ENCODE assay signal across 18 mouse cellular contexts in the genomic region with DNA sequence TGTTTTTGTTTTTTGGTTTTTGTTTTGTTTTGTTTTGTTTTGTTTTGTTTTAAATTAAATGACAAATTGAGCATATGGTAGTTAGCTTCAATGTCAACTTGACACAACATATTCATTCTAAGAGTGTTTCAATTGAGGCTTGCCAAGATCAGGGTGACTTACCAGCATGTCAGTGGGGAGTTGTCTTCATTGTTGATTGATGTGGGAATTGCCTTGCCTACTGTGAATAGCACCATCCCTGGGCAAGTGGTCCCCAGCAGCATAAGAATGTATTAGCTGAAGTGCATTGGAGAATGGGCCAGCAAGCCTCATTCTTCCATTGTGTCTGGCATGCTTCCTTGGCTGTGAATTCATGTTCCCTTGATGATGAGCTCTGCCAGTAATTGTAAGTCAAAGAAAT.
DNase-seq lines count a peak whose midpoint lies in the region; ATAC-seq and TF ChIP-seq lines count a peak whose summit lies in the region.
"Had no signal": no experiment of that assay in that cellular context is flagged by ENCODE, and none has a peak within 500 bp of the region (broad histone marks: within the 10 kb centered on the region; RNA-seq: fewer than 3 reads in every experiment).

No protein-coding gene starts in this region.

- TF ChIP-seq POLR2A in brain, embryonic 14.5 days (IDR thresholded peaks at IDR 0.05; ENCODE audit: borderline replicate concordance, extremely low read depth, insufficient read depth, insufficient read length, poor library complexity, severe bottlenecking): no peak

- no peak for TF ChIP-seq CTCF in forebrain, postnatal 0 days (IDR thresholded peaks at IDR 0.05; ENCODE audit: low read depth)
- no peak for TF ChIP-seq CTCF in brain, embryonic 14.5 days (IDR thresholded peaks at IDR 0.05; ENCODE audit: borderline replicate concordance, extremely low read depth, insufficient read depth, insufficient read length)

- no peaks in the 10 kb centered on the region for H3K4me1 ChIP-seq in forebrain, postnatal 0 days (ENCODE audit: insufficient read depth)
- H3K4me1 ChIP-seq in forebrain, embryonic 11.5 days (replicated peaks; ENCODE audit: control insufficient read depth, insufficient read depth, low read length): no peaks in the 10 kb centered on the region
- H3K4me1 ChIP-seq: embryonic facial prominence, embryonic 10.5 days; heart, embryonic 10.5 days had no signal

- H3K4me2 ChIP-seq in forebrain, postnatal 0 days (ENCODE audit: low read depth): no peak overlapping the region
- no peak overlapping the region for H3K4me2 ChIP-seq in forebrain, embryonic 11.5 days (ENCODE audit: low read depth, low read length, severe bottlenecking)

- H3K27me3 ChIP-seq in forebrain, postnatal 0 days (ENCODE audit: insufficient read depth, low read length): no peaks in the 10 kb centered on the region
- no peaks in the 10 kb centered on the region for H3K27me3 ChIP-seq in forebrain, embryonic 11.5 days (ENCODE audit: control insufficient read depth, insufficient read depth, low read length)

- H3K9me3 ChIP-seq in forebrain, postnatal 0 days (ENCODE audit: low read length): no peaks in the 10 kb centered on the region
- H3K9me3 ChIP-seq in forebrain, embryonic 11.5 days (ENCODE audit: control insufficient read depth, low read length): no peaks in the 10 kb centered on the region
- H3K9me3 ChIP-seq: embryonic facial prominence, embryonic 10.5 days; heart, embryonic 10.5 days had no signal

- intact Hi-C loops in left cerebral cortex, postnatal 4 days (cut with DNase I): no loop called here

- no peak overlapping the region for H3K27ac ChIP-seq in forebrain, postnatal 0 days (ENCODE audit: low read depth, low read length)
- no peak overlapping the region for H3K27ac ChIP-seq in forebrain, embryonic 11.5 days (ENCODE audit: low read depth, low read length)
- H3K27ac ChIP-seq: embryonic facial prominence, embryonic 10.5 days; heart, embryonic 10.5 days had no signal

- no peak; the same call in 1 of the 2 replicates for ATAC-seq in forebrain, postnatal 0 days
- ATAC-seq in forebrain, embryonic 11.5 days (replicated peaks; ENCODE audit: low FRiP score): no peak
- ATAC-seq: intestine, embryonic 16.5 days had no signal

- DNase-seq in forebrain, postnatal 0 days: peak; percentile 1
- no peak for DNase-seq in forebrain, embryonic 11.5 days (ENCODE audit: low spot score)
- peak; percentile 6 for DNase-seq in left cerebral cortex, postnatal 4 days
- no peak for DNase-seq in left cerebral cortex, adult 8-10 months (ENCODE audit: low spot score in 2 of 2)
- DNase-seq in Muller cell, postnatal 12 days (ENCODE audit: inconsistent ontology term): peak; percentile 13
- DNase-seq in brain, embryonic 14.5 days (ENCODE audit: low read depth): peak; percentile 49
- no peak for DNase-seq in T-cell, adult 2 months (ENCODE audit: low spot score)
- DNase-seq: adrenal gland, postnatal 10 days; cerebellum, adult 11-12 months; cerebellum, adult 9-10 months; gastrocnemius, postnatal 10 days; heart, adult 18-20 months; heart, postnatal 10 days; heart, postnatal 4 days; kidney, adult 2 months had no signal

- no peak overlapping the region for H3K9ac ChIP-seq in forebrain, postnatal 0 days
- H3K9ac ChIP-seq in forebrain, embryonic 11.5 days (ENCODE audit: low read length): no peak overlapping the region

- H3K4me3 ChIP-seq in forebrain, postnatal 0 days (ENCODE audit: low read depth, low read length): no peak overlapping the region
- no peak overlapping the region for H3K4me3 ChIP-seq in forebrain, embryonic 11.5 days (ENCODE audit: low read depth, low read length)
- H3K4me3 ChIP-seq: embryonic facial prominence, embryonic 10.5 days; heart, embryonic 10.5 days had no signal

- H3K36me3 ChIP-seq in forebrain, postnatal 0 days (ENCODE audit: insufficient read depth): no peaks in the 10 kb centered on the region
- no peaks in the 10 kb centered on the region for H3K36me3 ChIP-seq in forebrain, embryonic 11.5 days (ENCODE audit: control insufficient read depth, insufficient read depth, low read length)
- H3K36me3 ChIP-seq: embryonic facial prominence, embryonic 10.5 days; heart, embryonic 10.5 days had no signal

Comparison
In these comparisons a context has a peak if more than half of its experiments do, and no peak if none do; other contexts are left out.
1. DNase-seq: peak in forebrain, postnatal 0 days (single experiment), left cerebral cortex, postnatal 4 days (single experiment), Muller cell, postnatal 12 days (single experiment) and brain, embryonic 14.5 days (single experiment); none in forebrain, embryonic 11.5 days (single experiment), left cerebral cortex, adult 8-10 months (0 of 2) and T-cell, adult 2 months (single experiment).